Mouse (Mus musculus): ENCODE results near the gene Slc48a1.

DNA sequence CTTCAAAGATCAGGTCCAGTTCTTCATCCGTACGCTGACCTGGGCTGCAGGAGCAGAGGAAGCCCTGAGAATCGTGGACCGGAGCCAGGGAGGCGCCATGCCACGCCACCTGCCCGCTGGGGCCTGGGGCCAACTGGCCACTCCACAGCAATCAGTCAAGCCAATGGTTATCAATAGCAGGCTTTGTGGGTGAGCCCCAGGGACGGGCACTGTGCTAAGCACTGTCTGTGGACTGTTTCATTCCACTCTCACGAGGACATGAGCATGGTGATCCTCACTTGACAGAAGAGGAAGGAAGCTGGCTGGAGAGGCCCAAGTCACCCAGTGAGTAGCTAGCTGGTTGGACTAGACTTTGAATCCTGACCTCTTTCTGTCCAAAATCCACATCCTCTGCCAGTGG is 18.3 kb upstream of the Slc48a1 start:
- TF ChIP-seq CTCF (IDR thresholded peaks at IDR 0.05 in 2 of 3, conservative IDR thresholded peaks at IDR 0.05 in 1 of 3; ENCODE audit: control insufficient read depth in 1 of 3, insufficient read depth in 1 of 3, low read depth in 2 of 3, low read length in 3 of 3, poor library complexity in 1 of 3, severe bottlenecking in 1 of 3), result no peak
- TF ChIP-seq POLR2A (IDR thresholded peaks at IDR 0.05; ENCODE audit: control insufficient read depth in 1 of 2, insufficient read depth in 1 of 2, low read depth in 1 of 2, low read length in 2 of 2, poor library complexity in 1 of 2), result no peak

Data from MEL (cell line).